Mouse (Mus musculus) liver, embryonic 14.5 days (tissue): ENCODE measurements around the gene Gm17660.
A peak's percentile ranks its signal among the peaks of the same experiment; 100 is the strongest.

Experiments used
- CTCF ChIP-seq: IDR thresholded peaks from 2 replicates; pipeline ENCODE4 v1.5.1; 2016; ENCODE audit warnings: antibody characterized with exemption, low read depth, control low read depth
- EP300 ChIP-seq: IDR thresholded peaks from 2 replicates; pipeline ENCODE4 v1.6.1; 2016; ENCODE audit warnings: antibody characterized with exemption, low read depth

- TF ChIP-seq EP300 = no peak
- TF ChIP-seq CTCF = peak; percentile 91
Observed at GRCm38 (mm10) chr5:104058021-104058420, 19.4 kb downstream of the Gm17660 start.
